Mouse (Mus musculus) ES-Bruce4 (cell line): ENCODE data around the gene Metap1d.

Source experiments
- EP300 ChIP-seq: IDR thresholded peaks from 2 replicates; pipeline ENCODE4 v1.6.1; 2011; ENCODE audit warnings: low read depth, low read length; ENCODE audit not compliant: insufficient read depth
- POLR2A ChIP-seq: IDR thresholded peaks from one replicate; pipeline ENCODE4 v1.8.1; 2011; ENCODE audit warnings: low read length; ENCODE audit not compliant: insufficient read depth

GRCm38 (mm10) chr2:71528714-71529510, 75.8 kb downstream of the Metap1d start:
- TF ChIP-seq EP300 (no peak), POLR2A (no peak)
